Mouse (Mus musculus) kidney, postnatal 0 days (tissue): Measurements from ENCODE around the gene Tnn. TPM values are rescaled to one million over a fixed set of nuclear protein-coding genes. Genes with fewer than 3 reads are reported as not detected.

Experiments
- ATAC-seq: fragments of 200-750 bp; cut with Nextera tagmentation; replicated peaks from 2 replicates; pipeline ENCODE4 v1.8.0; 2017; ENCODE audit warnings: low read depth, moderate number of reproducible peaks, moderate TSS enrichment, moderate library complexity; ENCODE audit not compliant: low FRiP score
- DNase-seq: peaks from one replicate; pipeline ENCODE4 v3.0.0-alpha.2; 2016; ENCODE audit warnings: low spot score
- H3K27ac ChIP-seq: fragments of 300-500 bp; sonication (generic); 2 replicates; pipeline ENCODE4 v1.5.1; 2014; ENCODE audit warnings: mild to moderate bottlenecking
- H3K27me3 ChIP-seq: fragments of 300-500 bp; sonication (generic); 2 replicates; pipeline ENCODE4 v1.6.1; 2014; ENCODE audit warnings: low read length, mixed read lengths; ENCODE audit not compliant: insufficient read depth
- H3K36me3 ChIP-seq: fragments of 300-500 bp; sonication (generic); 2 replicates; pipeline ENCODE4 v1.6.1; 2014; ENCODE audit warnings: low read length, mixed read lengths; ENCODE audit not compliant: insufficient read depth
- H3K4me1 ChIP-seq: fragments of 300-500 bp; sonication (generic); replicated peaks from 2 replicates; pipeline ENCODE4 v1.6.1; 2014; ENCODE audit warnings: antibody characterized with exemption, low read length, mixed read lengths; ENCODE audit not compliant: insufficient read depth
- H3K4me2 ChIP-seq: fragments of 300-500 bp; sonication (generic); 2 replicates; pipeline ENCODE4 v1.6.1; 2014; ENCODE audit warnings: mild to moderate bottlenecking, low read length, moderate library complexity, mixed read lengths
- H3K4me3 ChIP-seq: fragments of 300-500 bp; sonication (generic); replicated peaks from 2 replicates; pipeline ENCODE4 v1.5.1; 2014; ENCODE audit warnings: low read depth, low read length
- H3K9ac ChIP-seq: fragments of 300-500 bp; sonication (generic); 2 replicates; pipeline ENCODE4 v1.6.1; 2014; ENCODE audit warnings: low read depth, low read length
- H3K9me3 ChIP-seq: fragments of 300-500 bp; sonication (generic); replicated peaks from 2 replicates; pipeline ENCODE4 v1.6.1; 2016; ENCODE audit warnings: low read length, inconsistent platforms, mixed read lengths
- CTCF ChIP-seq: IDR thresholded peaks from 2 replicates; pipeline ENCODE4 v1.5.1; 2016; ENCODE audit warnings: antibody characterized with exemption, low read depth, mild to moderate bottlenecking, moderate library complexity
- WGBS: fragments of 180-500 bp; shearing (Covaris S2); extraction: QIAGEN DNeasy Blood & Tissue Kit; methylation state at CpG from one replicate; pipeline ENCODE4 v1.1.7; 2014; 5-methylcytosine and 5-hydroxymethylcytosine counted together
- polyA plus RNA-seq: library from polyadenylated mRNA; unstranded; fragments of >200 nt; fragmentation: Nextera tagmentation; extraction: Ambion mirVana; gene quantifications from 2 replicates; pipeline ENCODE4 v1.2.1, GENCODE M21; 2015

Gene Tnn
- polyA plus RNA-seq, 1 experiment from 2014 or later, result 0.72 TPM

DNA sequence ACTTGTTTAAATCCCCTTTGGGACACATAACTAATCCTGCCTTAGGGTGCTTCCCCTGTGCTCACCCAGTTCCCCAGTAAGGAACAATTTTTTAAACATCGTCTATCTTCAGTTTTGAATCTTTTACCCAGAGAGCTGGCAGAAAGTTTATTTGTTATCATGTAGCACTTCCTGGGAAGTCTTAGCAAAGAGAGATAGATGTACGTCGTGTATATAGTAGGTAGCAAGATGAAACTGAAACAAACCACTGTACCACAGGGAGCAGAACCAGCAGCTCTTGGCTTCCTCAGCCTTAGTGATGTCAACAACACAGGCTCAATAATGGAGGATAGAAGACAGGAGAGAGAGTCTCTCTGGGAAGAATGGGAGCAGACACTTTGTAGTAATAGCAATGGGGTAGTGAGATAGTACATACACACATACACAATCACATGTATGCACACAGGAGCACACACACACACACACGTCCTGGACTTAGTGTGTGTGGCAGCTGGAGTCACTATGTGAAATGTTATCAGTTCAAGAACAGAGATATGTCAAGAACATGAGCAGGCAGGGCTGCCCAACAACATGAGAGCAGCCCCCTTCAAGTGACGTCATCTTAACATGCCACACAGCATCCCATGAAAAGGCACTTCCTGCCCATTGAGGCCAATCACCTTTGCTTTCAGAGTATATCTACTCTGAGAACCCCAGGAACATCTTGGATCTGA lies 98.9 kb downstream of the Tnn start:
- Histone ChIP-seq H3K9ac (no peak overlapping the region), H3K4me2 (no peak overlapping the region), H3K9me3 (no peaks in the 10 kb centered on the region), H3K27me3 (no peaks in the 10 kb centered on the region), H3K36me3 (no peaks in the 10 kb centered on the region), H3K4me1 (0 out of 2 replicates have a peak, but pooled peaks cover 4% of the 10 kb centered on the region), H3K27ac (no peak overlapping the region; the same call in 1 of the 2 replicates), H3K4me3 (no peak overlapping the region)
- WGBS, result 78% methylated on average over 5 of the region's 5 CpGs
- no peak for TF ChIP-seq CTCF
- no peak for ATAC-seq
- no peak for DNase-seq

DNA sequence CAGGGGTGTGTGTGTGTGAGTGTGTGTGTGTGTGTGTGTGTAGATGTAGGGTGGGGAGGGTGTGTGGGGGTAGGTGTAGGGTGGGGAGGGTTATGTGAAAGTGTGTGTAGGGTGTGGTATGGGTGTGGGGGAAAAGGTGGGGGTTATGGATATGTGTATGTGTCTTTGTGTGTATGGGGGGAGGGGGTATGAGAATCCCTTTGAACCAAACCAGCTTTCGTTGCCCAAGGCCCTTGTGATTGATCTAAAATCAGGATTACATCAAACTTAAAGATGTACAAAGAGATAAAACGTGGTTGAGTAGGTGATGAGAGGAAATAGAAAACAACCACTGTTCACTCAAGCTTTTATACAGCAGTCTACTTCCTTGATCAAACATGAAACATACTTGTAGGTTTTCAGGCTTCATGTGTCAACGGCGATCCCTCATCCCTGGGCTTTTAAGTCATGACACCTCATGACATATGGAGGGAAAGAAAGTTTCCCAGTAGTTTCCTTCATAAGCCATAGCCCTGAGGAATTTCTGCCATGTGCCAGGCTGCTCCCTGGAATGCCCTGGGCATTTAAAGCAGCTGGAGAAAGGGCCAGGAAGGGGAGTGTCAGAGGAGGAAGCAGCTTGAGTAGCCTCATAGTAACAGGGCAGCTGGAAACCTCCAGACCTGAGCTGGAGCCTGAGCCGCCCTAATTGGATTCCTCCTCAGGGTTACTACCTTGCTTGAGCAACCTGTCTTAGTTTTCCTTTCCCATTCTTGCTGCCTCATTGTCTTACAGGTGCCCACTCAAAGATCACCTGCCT lies 99.7 kb downstream of the Tnn start:
- no peak for TF ChIP-seq CTCF
- no peak for ATAC-seq

DNA sequence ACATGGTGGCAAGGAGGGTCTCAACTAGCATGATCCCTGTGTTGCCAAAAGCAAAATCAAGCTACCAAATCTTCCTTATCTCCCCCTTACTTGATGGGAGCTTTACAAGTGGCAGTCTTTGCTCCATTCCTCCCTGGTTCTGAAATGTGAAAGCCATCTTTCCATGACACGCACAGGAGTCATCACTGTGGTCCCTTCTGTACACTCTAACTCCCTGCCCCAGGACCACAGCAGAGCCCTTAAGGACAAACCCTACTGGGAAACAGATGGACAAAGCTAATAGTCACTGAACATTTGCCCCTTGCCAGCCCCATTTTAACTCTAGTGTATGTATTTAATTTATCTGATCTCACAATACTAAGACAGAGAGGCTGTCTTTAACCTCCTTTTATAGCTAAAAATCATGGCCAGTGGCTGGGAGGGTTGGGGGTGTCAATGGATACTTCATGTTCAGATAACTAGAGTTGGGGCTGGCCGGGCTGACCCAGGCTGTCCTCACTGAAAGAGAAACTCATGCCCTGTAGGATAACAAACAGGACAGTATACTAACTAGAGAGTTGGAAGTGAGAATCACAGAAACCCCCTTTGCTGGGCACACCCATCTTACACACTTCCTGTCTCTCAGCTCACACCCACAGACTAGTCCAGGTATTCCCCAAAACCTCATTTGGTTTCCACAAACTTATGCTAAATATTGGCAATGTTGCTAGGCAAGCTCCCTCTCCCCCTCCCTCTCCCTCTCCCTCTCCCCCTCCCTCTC lies 100.6 kb downstream of the Tnn start:
- no peaks in the 10 kb centered on the region for H3K4me1 ChIP-seq
- ATAC-seq (no peak), DNase-seq (no peak)
- H3K36me3 ChIP-seq, result no peaks in the 10 kb centered on the region
- no peak overlapping the region for H3K4me3 ChIP-seq
- no peak for TF ChIP-seq CTCF
- H3K27ac ChIP-seq, result no peak overlapping the region
- no peak overlapping the region for H3K4me2 ChIP-seq
- H3K9me3 ChIP-seq, result no peaks in the 10 kb centered on the region
- 90% methylated on average over 2 of the region's 2 CpGs for WGBS
- H3K9ac ChIP-seq, result no peak overlapping the region
- no peaks in the 10 kb centered on the region for H3K27me3 ChIP-seq

More for the DNA sequence above, 99.7 kb downstream of the Tnn start:
- Histone ChIP-seq H3K36me3 (no peaks in the 10 kb centered on the region), H3K9ac (no peak overlapping the region), H3K4me3 (no peak overlapping the region), H3K4me1 (0 out of 2 replicates have a peak, but pooled peaks cover 4% of the 10 kb centered on the region), H3K9me3 (no peaks in the 10 kb centered on the region), H3K4me2 (no peak overlapping the region), H3K27me3 (no peaks in the 10 kb centered on the region), H3K27ac (no peak overlapping the region; the same call in 1 of the 2 replicates)
- no peak for DNase-seq
- WGBS, result 68% methylated on average over 5 of the region's 5 CpGs

DNA sequence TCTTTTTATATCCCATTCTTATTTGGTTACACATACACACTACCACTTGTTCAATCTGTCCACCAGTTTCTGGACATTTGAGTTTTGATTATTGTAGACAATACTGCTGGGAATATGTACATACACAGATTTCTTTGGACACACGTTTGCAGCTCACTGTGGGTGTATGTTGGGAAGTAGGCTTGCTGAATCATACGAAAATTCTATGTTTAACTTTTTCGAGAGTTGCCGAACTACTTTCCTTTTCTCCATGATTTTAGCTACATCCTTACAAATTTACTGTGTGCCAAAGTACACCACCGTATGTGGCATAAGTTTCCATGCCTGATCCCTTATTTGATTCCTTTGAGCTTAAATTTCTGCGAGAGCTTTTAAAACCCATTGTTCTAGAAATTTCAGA lies 102.5 kb downstream of the Tnn start:
- Histone ChIP-seq H3K4me2 (no peak overlapping the region), H3K9me3 (no peaks in the 10 kb centered on the region), H3K27ac (no peak overlapping the region), H3K4me1 (no peaks in the 10 kb centered on the region), H3K36me3 (no peaks in the 10 kb centered on the region), H3K27me3 (no peaks in the 10 kb centered on the region), H3K9ac (no peak overlapping the region), H3K4me3 (no peak overlapping the region)
- no peak for TF ChIP-seq CTCF
- 92% methylated on average over 6 of the region's 6 CpGs for WGBS
- ATAC-seq, result no peak
- DNase-seq, result no peak

DNA sequence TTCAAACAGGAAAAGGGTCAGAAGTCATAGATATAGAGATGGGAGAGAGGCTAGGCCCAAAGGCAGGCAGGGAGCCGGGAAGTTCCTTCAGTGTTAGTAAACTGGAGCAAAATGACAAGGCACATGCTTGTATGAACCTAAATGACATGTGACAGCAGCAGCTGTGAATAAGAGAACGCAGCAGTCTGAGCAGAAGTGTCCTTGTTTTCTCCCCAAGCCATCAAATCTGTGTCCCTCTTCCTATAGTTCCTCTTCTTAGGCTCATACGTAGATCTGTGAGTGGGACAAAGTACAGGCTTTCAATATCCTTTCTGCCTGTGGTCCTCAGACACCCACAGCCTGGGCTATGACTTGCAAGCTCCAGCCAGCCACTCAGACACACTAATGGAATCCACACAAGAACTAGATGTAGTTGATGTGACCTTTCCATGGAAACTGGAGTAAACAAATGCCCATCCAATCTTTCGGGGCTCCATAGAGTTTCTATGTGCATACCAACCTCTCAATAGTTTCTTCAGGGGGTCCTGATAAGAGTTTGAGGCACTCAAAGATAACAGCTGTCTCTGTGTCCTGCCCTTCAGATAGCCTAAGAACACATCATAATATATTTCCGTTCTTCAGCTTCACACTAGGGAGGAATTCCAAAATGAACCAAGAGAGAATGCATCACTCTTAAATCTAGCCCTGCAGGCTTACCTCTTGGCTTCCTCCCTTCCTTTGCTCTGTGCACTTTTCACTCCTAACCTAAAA lies 104.1 kb downstream of the Tnn start:
- H3K4me3 ChIP-seq, result no peak overlapping the region
- TF ChIP-seq CTCF, result no peak
- no peak overlapping the region for H3K4me2 ChIP-seq
- 78% methylated on average over 5 of the region's 5 CpGs for WGBS
- DNase-seq (no peak), ATAC-seq (no peak)
- H3K27ac ChIP-seq, result no peak overlapping the region
- H3K36me3 ChIP-seq, result no peaks in the 10 kb centered on the region
- H3K9me3 ChIP-seq, result no peaks in the 10 kb centered on the region
- no peak overlapping the region for H3K9ac ChIP-seq
- H3K27me3 ChIP-seq, result no peaks in the 10 kb centered on the region
- H3K4me1 ChIP-seq, result no peaks in the 10 kb centered on the region
